Mouse (Mus musculus) retina, postnatal 1 day (tissue): ENCODE data around the gene Timm10.

Source experiments
- DNase-seq: peaks from one replicate; pipeline ENCODE4 v3.0.0-alpha.2; 2012

Gene Timm10

GRCm38 (mm10) chr2:84822552-84822951, 4.2 kb upstream of the Timm10 start, which contains the start of gene Smtnl1:
Gene Smtnl1 (minus strand): TSS chr2:84822652.
- DNase-seq, result no peak

- DNase-seq, result no peak
Measured at GRCm38 (mm10) chr2:84823237-84823636, 3.6 kb upstream of the Timm10 start.

GRCm38 (mm10) chr2:84827283-84827920, 605 bp downstream of the Timm10 start:
- DNase-seq, result peak; percentile 8

- DNase-seq, result peak; percentile 87
Measured at GRCm38 (mm10) chr2:84831666-84832391, 5.0 kb downstream of the Timm10 start.

GRCm38 (mm10) chr2:84837107-84837506, 10.3 kb downstream of the Timm10 start:
- DNase-seq, result no peak

GRCm38 (mm10) chr2:84837817-84838592, 11.2 kb downstream of the Timm10 start:
- DNase-seq, result no peak

- DNase-seq, result no peak
Measured at GRCm38 (mm10) chr2:84838593-84838949, 11.8 kb downstream of the Timm10 start, which contains the start of gene Slc43a1. Gene Slc43a1 (plus strand): TSS chr2:84838850.

GRCm38 (mm10) chr2:84838993-84839980, 12.5 kb downstream of the Timm10 start:
- peak; percentile 24 for DNase-seq

GRCm38 (mm10) chr2:84840016-84840747, 13.4 kb downstream of the Timm10 start:
- peak; percentile 86 for DNase-seq

GRCm38 (mm10) chr2:84840748-84841563, 14.2 kb downstream of the Timm10 start:
- no peak for DNase-seq

- no peak for DNase-seq
Measured at GRCm38 (mm10) chr2:84841905-84842304, 15.1 kb downstream of the Timm10 start.

- DNase-seq, result no peak
Measured at GRCm38 (mm10) chr2:84843654-84844053, 16.9 kb downstream of the Timm10 start.

- no peak for DNase-seq
Measured at GRCm38 (mm10) chr2:84845226-84845625, 18.4 kb downstream of the Timm10 start.

GRCm38 (mm10) chr2:84850407-84851129, 23.8 kb downstream of the Timm10 start:
- no peak for DNase-seq

- DNase-seq, result peak; percentile 72
Measured at GRCm38 (mm10) chr2:84851130-84852040, 24.6 kb downstream of the Timm10 start.

- DNase-seq, result peak; percentile 78
Measured at GRCm38 (mm10) chr2:84855732-84856131, 28.9 kb downstream of the Timm10 start.

GRCm38 (mm10) chr2:84858551-84858950, 31.8 kb downstream of the Timm10 start:
- DNase-seq, result no peak

- DNase-seq, result no peak
Measured at GRCm38 (mm10) chr2:84859991-84860780, 33.4 kb downstream of the Timm10 start.
